Mouse (Mus musculus) heart, embryonic 11.5 days (tissue): Measurements from ENCODE around the gene Cd207. TPM values are rescaled to one million over a fixed set of nuclear protein-coding genes. Genes with fewer than 3 reads are reported as not detected.
"Not testable (repeated sequence)": the region's sequence is repeated elsewhere in the genome, so short reads cannot be mapped to it uniquely, and the experiment has no call there.

Experiments used
- ATAC-seq: fragments of 200-750 bp; cut with Nextera tagmentation; replicated peaks from 2 replicates; pipeline ENCODE4 v1.8.0; 2017; ENCODE audit warnings: moderate library complexity; ENCODE audit not compliant: insufficient number of reproducible peaks, low FRiP score, low TSS enrichment
- H3K27ac ChIP-seq: fragments of 300-500 bp; sonication (generic); 2 replicates; pipeline ENCODE4 v1.5.1; 2014; ENCODE audit warnings: mild to moderate bottlenecking, low read depth, low read length
- H3K27me3 ChIP-seq: fragments of 300-500 bp; sonication (generic); 2 replicates; pipeline ENCODE4 v1.6.1; 2014; ENCODE audit warnings: mild to moderate bottlenecking, low read length, mixed read lengths; ENCODE audit not compliant: control insufficient read depth, insufficient read depth
- H3K36me3 ChIP-seq: fragments of 300-500 bp; sonication (generic); 2 replicates; pipeline ENCODE4 v1.6.1; 2014; ENCODE audit warnings: mild to moderate bottlenecking, low read length, moderate library complexity, mixed read lengths; ENCODE audit not compliant: control insufficient read depth, insufficient read depth
- H3K4me1 ChIP-seq: fragments of 300-500 bp; sonication (generic); 2 replicates; pipeline ENCODE4 v1.6.1; 2014; ENCODE audit warnings: low read length; ENCODE audit not compliant: control insufficient read depth, insufficient read depth
- H3K4me2 ChIP-seq: fragments of 300-500 bp; sonication (generic); 2 replicates; pipeline ENCODE4 v1.6.1; 2014; ENCODE audit warnings: mild to moderate bottlenecking, moderate library complexity
- H3K4me3 ChIP-seq: fragments of 300-500 bp; sonication (generic); 2 replicates; pipeline ENCODE4 v1.5.1; 2014; ENCODE audit warnings: low read depth, low read length
- H3K9ac ChIP-seq: fragments of 300-500 bp; sonication (generic); 2 replicates; pipeline ENCODE4 v1.6.1; 2014; ENCODE audit warnings: mild to moderate bottlenecking, low read depth, low read length, moderate library complexity
- H3K9me3 ChIP-seq: fragments of 300-500 bp; sonication (generic); replicated peaks from 2 replicates; pipeline ENCODE4 v1.6.1; 2016; ENCODE audit warnings: low read length; ENCODE audit not compliant: control insufficient read depth
- WGBS: fragments of 180-500 bp; shearing (Covaris S2); extraction: QIAGEN DNeasy Blood & Tissue Kit; methylation state at CpG from one replicate; pipeline ENCODE4 v1.1.7; 2014; ENCODE audit not compliant: insufficient replicate concordance; 5-methylcytosine and 5-hydroxymethylcytosine counted together
- polyA plus RNA-seq: library from polyadenylated mRNA; unstranded; fragments of >200 nt; fragmentation: Nextera tagmentation; extraction: Ambion mirVana; gene quantifications from 2 replicates; pipeline ENCODE4 v1.2.1, GENCODE M21; 2014

Gene Cd207
- polyA plus RNA-seq, 1 experiment from 2014 or later = not detected

DNA sequence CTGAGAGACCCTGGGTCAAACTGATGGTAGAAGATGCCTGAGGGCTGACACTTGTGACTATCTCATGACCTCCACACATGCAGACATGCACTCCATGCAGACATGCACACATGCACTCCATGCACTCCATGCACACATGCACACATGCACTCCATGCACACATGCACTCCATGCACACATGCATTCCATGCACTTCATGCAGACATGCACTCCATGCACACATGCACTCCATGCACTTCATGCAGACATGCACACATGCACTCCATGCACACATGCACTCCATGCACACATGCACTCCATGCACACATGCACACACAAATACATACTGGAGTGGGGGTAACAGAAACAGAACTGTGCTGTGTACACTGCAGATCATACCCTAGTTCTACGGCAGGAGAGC is 42.3 kb downstream of the Cd207 start:
- Histone ChIP-seq H3K4me2 (no peak overlapping the region), H3K27me3 (no peaks in the 10 kb centered on the region), H3K9ac (no peak overlapping the region), H3K4me3 (no peak overlapping the region), H3K9me3 (no peaks in the 10 kb centered on the region), H3K27ac (no peak overlapping the region), H3K36me3 (no peaks in the 10 kb centered on the region), H3K4me1 (peaks cover 6% of the 10 kb centered on the region; the same call in 1 of the 2 replicates)
- no peak for ATAC-seq
- WGBS = 84% methylated on average over 1 of the region's 1 CpGs

DNA sequence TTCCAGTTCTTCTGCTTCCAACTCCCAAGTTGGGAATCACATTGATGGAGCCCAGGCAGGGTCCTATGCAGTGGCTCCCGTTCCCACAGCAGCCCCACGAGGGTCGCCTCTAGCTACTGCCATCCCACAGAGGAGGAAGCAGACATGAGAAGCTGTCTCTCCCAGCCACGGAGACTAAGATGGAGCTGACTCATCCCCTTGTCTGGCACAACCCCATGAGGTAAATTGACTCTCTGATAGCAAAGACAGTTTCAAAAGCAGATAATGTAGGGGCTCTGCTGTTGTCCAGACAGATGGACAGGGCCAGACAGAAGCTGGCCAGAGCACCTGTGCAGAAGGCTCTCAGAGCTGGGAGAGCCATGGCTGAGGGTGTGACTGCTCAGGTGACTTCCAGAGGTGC is 43.0 kb downstream of the Cd207 start:
- 25% methylated on average over 4 of the region's 4 CpGs for WGBS
- not testable (repeated sequence) for H3K4me2 ChIP-seq, H3K9me3 ChIP-seq, H3K27me3 ChIP-seq, H3K4me3 ChIP-seq, H3K27ac ChIP-seq, H3K36me3 ChIP-seq, H3K4me1 ChIP-seq, ATAC-seq, H3K9ac ChIP-seq

DNA sequence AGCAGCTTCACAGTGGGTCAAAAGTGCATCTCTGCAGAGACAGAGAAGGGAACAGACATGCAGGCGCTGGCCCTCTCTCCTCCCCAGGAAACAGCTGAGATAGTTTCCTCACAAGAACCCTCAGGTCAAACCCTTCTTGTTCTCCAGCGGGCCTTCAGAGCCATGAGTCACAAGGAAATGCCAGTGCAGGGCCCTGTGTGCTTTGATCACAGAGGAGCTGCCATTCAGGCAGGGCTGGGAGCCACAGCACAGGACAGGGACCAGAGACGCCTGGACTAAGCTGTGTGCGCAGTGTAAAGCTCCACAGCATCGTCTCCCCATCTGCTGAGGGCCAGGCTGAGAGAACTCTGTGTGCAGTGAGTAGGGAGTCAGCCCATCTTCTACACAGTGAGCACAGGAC is 43.6 kb downstream of the Cd207 start:
- not testable (repeated sequence) for H3K27ac ChIP-seq, H3K4me2 ChIP-seq, H3K4me1 ChIP-seq, H3K9me3 ChIP-seq, H3K36me3 ChIP-seq, H3K9ac ChIP-seq, H3K27me3 ChIP-seq, H3K4me3 ChIP-seq
- 26% methylated on average over 5 of the region's 5 CpGs for WGBS
- ATAC-seq = peak; percentile 46; the same call in 1 of the 2 replicates

DNA sequence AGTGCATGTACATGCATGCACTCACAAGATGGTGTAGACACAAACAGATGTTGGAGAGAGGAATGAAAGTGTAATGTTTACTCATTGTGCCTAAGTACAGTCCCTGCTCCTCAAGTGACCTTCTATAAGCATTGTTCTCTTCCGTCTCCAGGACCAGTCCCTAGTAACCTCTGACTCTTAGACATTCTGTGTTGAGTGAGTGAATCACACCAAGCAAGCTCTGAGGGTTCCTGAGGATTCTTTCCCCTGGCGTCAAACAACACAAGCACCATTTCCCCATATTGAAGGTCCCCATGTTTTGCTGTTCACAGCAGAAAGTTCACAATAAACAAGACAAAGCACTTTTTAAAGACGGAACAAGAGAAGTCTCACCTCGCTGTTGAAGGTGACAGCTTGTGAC is 45.8 kb downstream of the Cd207 start:
- Histone ChIP-seq H3K27ac (no peak overlapping the region), H3K27me3 (no peaks in the 10 kb centered on the region), H3K9ac (no peak overlapping the region), H3K9me3 (no peaks in the 10 kb centered on the region), H3K4me3 (no peak overlapping the region), H3K4me1 (peaks cover 6% of the 10 kb centered on the region; the same call in 1 of the 2 replicates), H3K4me2 (no peak overlapping the region), H3K36me3 (no peaks in the 10 kb centered on the region)
- 76% methylated on average over 4 of the region's 4 CpGs for WGBS
- ATAC-seq = no peak

DNA sequence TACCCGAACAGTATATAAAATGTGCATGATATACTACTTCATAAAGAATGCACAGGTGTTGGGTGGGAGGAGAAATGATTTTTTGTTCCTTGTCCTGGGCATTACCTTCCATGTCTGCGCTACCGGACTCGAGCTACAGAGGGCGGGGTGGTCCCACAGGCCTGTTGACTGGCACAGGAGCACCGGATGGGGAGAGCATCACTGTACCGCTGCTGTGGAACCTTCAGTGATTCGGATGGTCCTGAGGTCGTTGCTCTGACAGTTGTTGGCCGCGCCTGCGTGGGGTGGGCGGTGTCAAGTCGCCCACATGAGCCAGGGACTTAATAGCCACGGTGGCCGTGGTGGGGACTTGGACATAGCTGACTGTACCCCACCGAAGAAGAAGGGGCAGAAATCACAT is 50.9 kb downstream of the Cd207 start:
- Histone ChIP-seq H3K9me3 (no peaks in the 10 kb centered on the region), H3K27me3 (no peaks in the 10 kb centered on the region), H3K4me1 (no peaks in the 10 kb centered on the region), H3K9ac (no peak overlapping the region), H3K36me3 (no peaks in the 10 kb centered on the region), H3K27ac (no peak overlapping the region), H3K4me3 (no peak overlapping the region), H3K4me2 (no peak overlapping the region)
- 53% methylated on average over 17 of the region's 17 CpGs for WGBS
- no peak for ATAC-seq

Other genes with a start within 250 kb of the Cd207 start
- gene Tet3, start 218.8 kb downstream of the Cd207 start, polyA plus RNA-seq = 25.0 and 30.3 TPM in 2 replicates
- 47.9 and 54.3 TPM in 2 replicates for gene Dguok, start 170.9 kb downstream of the Cd207 start, polyA plus RNA-seq
- 10.7 and 10.9 TPM in 2 replicates for gene Actg2, start 141.6 kb downstream of the Cd207 start, polyA plus RNA-seq
- gene Stambp, start 105.1 kb downstream of the Cd207 start, polyA plus RNA-seq = 24.9 and 30.0 TPM in 2 replicates
- 0.19 TPM in 1 of 2 replicates, not detected in the other for gene Clec4f, start 21.7 kb downstream of the Cd207 start, polyA plus RNA-seq
- not detected in 2 replicates for gene Vax2, start 33.4 kb upstream of the Cd207 start, polyA plus RNA-seq
- gene Atp6v1b1, start 65.1 kb upstream of the Cd207 start, polyA plus RNA-seq = not detected in 2 replicates
- gene Ankrd53, start 84.8 kb upstream of the Cd207 start, polyA plus RNA-seq = not detected in 2 replicates
- 56.0 and 69.0 TPM in 2 replicates for gene Tex261, start 98.0 kb upstream of the Cd207 start, polyA plus RNA-seq
- 46.3 and 50.3 TPM in 2 replicates for gene Nagk, start 117.1 kb upstream of the Cd207 start, polyA plus RNA-seq
- gene Paip2b, start 153.9 kb upstream of the Cd207 start, polyA plus RNA-seq = 16.2 and 16.9 TPM in 2 replicates
- gene Zfp638, start 189.3 kb upstream of the Cd207 start, polyA plus RNA-seq = 54.0 and 59.5 TPM in 2 replicates